Mouse (Mus musculus): ENCODE data around the gene Nav2. TPM values are rescaled to one million over a fixed set of nuclear protein-coding genes. Genes with fewer than 3 reads are reported as not detected.

Gene Nav2
- polyA plus RNA-seq, 1 experiment from 2014 or later = 22.4 TPM

DNA sequence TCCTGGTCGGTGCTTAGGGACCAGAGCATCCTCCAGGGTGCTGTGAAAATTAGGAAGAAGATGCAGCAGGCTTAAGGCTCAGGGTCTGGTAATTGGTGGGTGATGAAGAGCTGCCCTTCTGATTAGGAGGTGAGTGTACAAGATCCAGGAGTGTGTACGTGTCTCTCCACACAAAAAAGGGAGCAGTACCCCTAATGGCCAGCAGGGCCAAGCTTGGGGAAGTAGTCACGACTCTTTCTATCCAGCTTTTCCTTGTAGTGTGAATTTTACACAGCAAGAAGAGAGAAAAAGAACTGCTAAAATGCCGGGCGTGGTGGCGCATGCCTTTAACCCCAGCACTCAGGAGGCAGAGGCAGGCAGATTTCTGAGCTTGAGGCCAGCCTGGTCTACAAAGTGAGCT lies 399.2 kb downstream of the Nav2 start:
- Histone ChIP-seq H3K36me3 (ENCODE audit: insufficient read depth, low read length) (no peaks in the 10 kb centered on the region), H3K4me3 (ENCODE audit: low read depth, low read length) (no peak overlapping the region), H3K4me2 (replicated peaks; ENCODE audit: low read depth, low read length) (no peak overlapping the region), H3K27me3 (replicated peaks; ENCODE audit: insufficient read depth, low read length) (no peaks in the 10 kb centered on the region), H3K4me1 (ENCODE audit: insufficient read depth, low read depth, low read length) (peaks cover 3% of the 10 kb centered on the region), H3K9me3 (ENCODE audit: low read length) (no peaks in the 10 kb centered on the region), H3K9ac (replicated peaks; ENCODE audit: low read depth) (no peak overlapping the region), H3K27ac (ENCODE audit: low read length) (no peak overlapping the region)
- TF ChIP-seq EP300 (IDR thresholded peaks at IDR 0.05) (no peak), CTCF (IDR thresholded peaks at IDR 0.05) (peak; percentile 50)
- ATAC-seq (no peak), DNase-seq (ENCODE audit: low spot score) (no peak)
- WGBS = 88% methylated on average over 6 of the region's 6 CpGs

DNA sequence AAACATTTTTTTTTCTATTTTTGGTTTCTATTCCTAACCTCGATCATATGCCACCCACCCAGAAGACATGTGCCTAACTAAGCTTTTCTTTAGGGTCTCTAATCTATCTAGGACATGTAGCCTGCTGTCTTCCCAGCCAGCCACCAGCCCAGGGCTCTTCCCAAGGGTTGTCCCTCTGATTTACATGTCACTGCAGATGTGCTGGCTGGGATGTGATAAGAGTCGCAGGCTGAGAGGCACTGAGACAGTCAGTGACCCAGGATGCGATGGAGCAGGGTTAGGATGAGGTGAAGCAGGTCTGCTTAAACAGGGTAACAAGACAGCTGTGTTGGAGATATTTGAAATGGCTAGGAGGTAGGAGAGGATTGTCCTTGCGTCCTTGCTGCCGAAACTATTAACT lies 401.2 kb downstream of the Nav2 start:
- no peak for TF ChIP-seq CTCF (IDR thresholded peaks at IDR 0.05)
- TF ChIP-seq EP300 (IDR thresholded peaks at IDR 0.05) = no peak
- Histone ChIP-seq H3K36me3 (ENCODE audit: insufficient read depth, low read length) (no peaks in the 10 kb centered on the region), H3K4me2 (replicated peaks; ENCODE audit: low read depth, low read length) (no peak overlapping the region), H3K27ac (ENCODE audit: low read length) (no peak overlapping the region), H3K27me3 (replicated peaks; ENCODE audit: insufficient read depth, low read length) (no peaks in the 10 kb centered on the region), H3K4me3 (ENCODE audit: low read depth, low read length) (no peak overlapping the region), H3K4me1 (ENCODE audit: insufficient read depth, low read depth, low read length) (no peaks in the 10 kb centered on the region), H3K9ac (replicated peaks; ENCODE audit: low read depth) (no peak overlapping the region), H3K9me3 (ENCODE audit: low read length) (no peaks in the 10 kb centered on the region)
- ATAC-seq (no peak), DNase-seq (ENCODE audit: low spot score) (no peak)
- WGBS = 70% methylated on average over 5 of the region's 5 CpGs

DNA sequence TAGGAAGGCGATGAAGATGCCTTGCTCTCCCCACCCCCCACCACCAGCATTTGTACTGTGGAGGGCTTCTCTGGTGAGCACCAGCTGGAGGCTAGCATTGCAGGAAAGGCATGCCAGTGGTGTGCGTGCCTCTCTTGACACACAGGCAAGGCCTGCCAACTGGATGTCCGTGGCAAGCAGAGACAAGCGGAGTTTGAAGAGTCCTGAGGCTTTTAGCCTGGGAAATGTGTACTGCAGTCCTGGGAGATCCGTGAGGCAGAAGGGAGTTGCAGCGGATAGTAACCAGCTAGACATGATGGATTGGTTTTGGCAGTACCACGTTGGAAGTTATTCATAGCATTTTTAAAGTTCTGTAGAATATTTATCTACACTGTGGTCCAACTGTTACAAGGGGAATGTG lies 405.4 kb downstream of the Nav2 start:
- no peaks in the 10 kb centered on the region for H3K27me3 ChIP-seq (replicated peaks; ENCODE audit: insufficient read depth, low read length)
- TF ChIP-seq EP300 (IDR thresholded peaks at IDR 0.05) (no peak), CTCF (IDR thresholded peaks at IDR 0.05) (no peak)
- no peak overlapping the region for H3K4me3 ChIP-seq (ENCODE audit: low read depth, low read length)
- ATAC-seq = no peak
- H3K9me3 ChIP-seq (ENCODE audit: low read length) = no peaks in the 10 kb centered on the region
- H3K9ac ChIP-seq (replicated peaks; ENCODE audit: low read depth) = no peak overlapping the region
- no peak for DNase-seq (ENCODE audit: low spot score)
- WGBS = 47% methylated on average over 7 of the region's 7 CpGs
- H3K4me2 ChIP-seq (replicated peaks; ENCODE audit: low read depth, low read length) = no peak overlapping the region
- 0 out of 2 replicates have a peak, but pooled peaks cover 4% of the 10 kb centered on the region for H3K4me1 ChIP-seq (ENCODE audit: insufficient read depth, low read depth, low read length)
- no peaks in the 10 kb centered on the region for H3K36me3 ChIP-seq (ENCODE audit: insufficient read depth, low read length)
- H3K27ac ChIP-seq (ENCODE audit: low read length) = no peak overlapping the region

DNA sequence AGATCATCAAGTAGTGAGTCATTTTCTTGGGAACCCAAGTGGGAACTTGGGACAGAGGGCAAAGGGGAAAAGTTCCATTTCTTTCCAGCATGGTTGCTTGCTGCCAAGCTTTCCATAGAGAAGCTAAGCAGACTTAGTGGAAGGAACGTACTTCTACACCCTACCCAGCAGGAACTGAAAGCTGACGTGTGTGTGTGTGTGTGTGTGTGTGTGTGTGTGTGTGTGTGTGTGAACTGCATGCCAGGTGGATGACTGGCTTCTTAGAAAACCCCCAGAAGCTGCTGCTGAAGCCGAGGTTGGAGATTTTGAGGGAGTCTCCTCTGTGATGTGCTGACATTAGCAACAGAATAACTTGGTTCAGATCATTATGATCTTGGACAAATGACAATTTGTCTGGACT lies 406.5 kb downstream of the Nav2 start:
- H3K4me2 ChIP-seq (replicated peaks; ENCODE audit: low read depth, low read length) = no peak overlapping the region
- H3K4me3 ChIP-seq (ENCODE audit: low read depth, low read length) = no peak overlapping the region
- ATAC-seq (peak; percentile 41), DNase-seq (ENCODE audit: low spot score) (no peak)
- H3K27me3 ChIP-seq (replicated peaks; ENCODE audit: insufficient read depth, low read length) = no peaks in the 10 kb centered on the region
- TF ChIP-seq CTCF (IDR thresholded peaks at IDR 0.05) (no peak), EP300 (IDR thresholded peaks at IDR 0.05) (no peak)
- H3K9ac ChIP-seq (replicated peaks; ENCODE audit: low read depth) = no peak overlapping the region
- no peaks in the 10 kb centered on the region for H3K9me3 ChIP-seq (ENCODE audit: low read length)
- H3K4me1 ChIP-seq (ENCODE audit: insufficient read depth, low read depth, low read length) = 0 out of 2 replicates have a peak, but pooled peaks cover 4% of the 10 kb centered on the region
- no peak overlapping the region for H3K27ac ChIP-seq (ENCODE audit: low read length)
- no peaks in the 10 kb centered on the region for H3K36me3 ChIP-seq (ENCODE audit: insufficient read depth, low read length)
- whole genome bisulfite sequencing = 45% methylated on average over 3 of the region's 3 CpGs

DNA sequence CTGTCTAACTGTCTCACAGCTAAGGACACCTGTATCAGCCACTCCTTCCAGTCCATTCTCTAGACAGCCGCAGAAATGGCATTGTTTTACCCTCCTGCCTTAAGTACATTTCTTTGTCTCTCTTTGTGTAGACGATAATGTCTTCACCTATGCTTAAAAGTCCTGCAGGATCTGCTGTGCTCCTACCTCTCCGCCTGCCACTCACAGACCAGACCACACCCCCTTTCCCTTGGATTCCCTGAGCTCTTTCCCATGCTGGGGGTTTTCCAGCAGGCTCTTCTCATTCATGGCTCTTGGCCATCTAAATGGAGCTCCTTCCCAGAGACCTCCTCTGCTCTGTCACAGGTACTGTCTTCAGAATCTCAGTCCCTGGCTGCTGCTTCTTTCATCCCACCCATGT lies 408.1 kb downstream of the Nav2 start:
- no peaks in the 10 kb centered on the region for H3K27me3 ChIP-seq (replicated peaks; ENCODE audit: insufficient read depth, low read length)
- no peak overlapping the region for H3K4me3 ChIP-seq (ENCODE audit: low read depth, low read length)
- TF ChIP-seq EP300 (IDR thresholded peaks at IDR 0.05) (no peak), CTCF (IDR thresholded peaks at IDR 0.05) (no peak)
- H3K36me3 ChIP-seq (ENCODE audit: insufficient read depth, low read length) = no peaks in the 10 kb centered on the region
- 56% methylated on average over 3 of the region's 3 CpGs for WGBS
- H3K27ac ChIP-seq (ENCODE audit: low read length) = no peak overlapping the region
- H3K4me2 ChIP-seq (replicated peaks; ENCODE audit: low read depth, low read length) = no peak overlapping the region
- DNase-seq (ENCODE audit: low spot score) (peak; percentile 49), ATAC-seq (peak; percentile 25; the same call in 1 of the 2 replicates)
- H3K4me1 ChIP-seq (ENCODE audit: insufficient read depth, low read depth, low read length) = 0 out of 2 replicates have a peak, but pooled peaks cover 4% of the 10 kb centered on the region
- H3K9ac ChIP-seq (replicated peaks; ENCODE audit: low read depth) = no peak overlapping the region
- H3K9me3 ChIP-seq (ENCODE audit: low read length) = no peaks in the 10 kb centered on the region

DNA sequence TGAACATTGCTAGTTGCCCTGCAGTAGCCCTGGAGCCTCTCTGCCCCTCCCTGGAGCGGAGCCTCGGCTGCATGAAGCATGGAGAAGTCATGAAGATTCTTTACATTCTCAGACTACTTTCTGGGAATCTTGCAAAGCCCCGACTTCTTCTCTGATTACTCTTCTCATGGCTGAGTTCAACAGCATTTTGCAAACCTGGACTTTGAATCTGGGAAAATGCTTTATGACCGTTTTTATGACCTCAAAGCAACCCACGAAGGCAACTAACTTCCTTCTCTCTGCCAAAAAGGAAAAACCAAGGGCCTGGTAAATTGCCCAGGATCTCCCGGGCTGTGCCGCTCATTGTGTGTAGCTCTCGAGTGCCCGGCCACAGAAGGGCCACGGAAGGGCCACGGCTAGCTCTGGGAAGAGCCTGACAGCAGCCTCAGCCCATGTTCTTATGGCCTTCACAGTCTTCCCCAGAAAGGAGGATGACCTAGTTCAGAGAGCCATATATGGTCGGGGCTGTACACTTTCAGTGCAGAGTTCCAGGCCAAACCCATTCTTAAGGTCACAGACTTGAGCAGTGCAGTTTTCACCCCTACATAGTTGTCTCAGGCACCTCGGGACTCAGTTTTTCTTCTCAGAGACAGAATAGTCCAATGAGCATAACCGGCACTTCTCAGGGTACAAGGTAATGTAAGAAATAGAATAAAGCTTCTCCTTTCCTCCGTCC lies 409.8 kb downstream of the Nav2 start:
- TF ChIP-seq CTCF (IDR thresholded peaks at IDR 0.05) = no peak
- TF ChIP-seq EP300 (IDR thresholded peaks at IDR 0.05) = no peak
- no peak for ATAC-seq
- Histone ChIP-seq H3K4me1 (ENCODE audit: insufficient read depth, low read depth, low read length) (0 out of 2 replicates have a peak, but pooled peaks cover 4% of the 10 kb centered on the region), H3K9ac (replicated peaks; ENCODE audit: low read depth) (no peak overlapping the region), H3K4me3 (ENCODE audit: low read depth, low read length) (no peak overlapping the region), H3K4me2 (replicated peaks; ENCODE audit: low read depth, low read length) (no peak overlapping the region), H3K27ac (ENCODE audit: low read length) (no peak overlapping the region), H3K9me3 (ENCODE audit: low read length) (no peaks in the 10 kb centered on the region), H3K27me3 (replicated peaks; ENCODE audit: insufficient read depth, low read length) (no peaks in the 10 kb centered on the region), H3K36me3 (ENCODE audit: insufficient read depth, low read length) (no peaks in the 10 kb centered on the region)
- no peak for DNase-seq (ENCODE audit: low spot score)
- 62% methylated on average over 15 of the region's 15 CpGs for WGBS

All from lung, postnatal 0 days (tissue).